Mouse (Mus musculus) regulatory T cell (primary cell): ENCODE data around the gene E2f2.

Source experiments
- in situ Hi-C: fragments of 300-600 bp; cut with MboI, MseI; formaldehyde crosslinking; loops from one replicate; pipeline ENCODE4 v1.15.1; 2025; ENCODE audit warnings: high pct_unique_total_duplicates

E2f2 gene

GRCm38 (mm10) chr4:136172011-136172541 is at the start of gene E2f2:
Gene E2f2, plus strand, starts transcription at chr4:136172394.
- in situ Hi-C loops = loop anchor here (10.0 kb wide), 1 partner anchor 817 kb away; the partner anchor contains the start of gene Srrm1

- in situ Hi-C loops = loop anchor here (25.0 kb wide), 2 partner anchors 914 to 2011 kb away; partner anchors contain the start of genes Ubxn11 and Zbtb40
Measured at GRCm38 (mm10) chr4:136123111-136123791, 48.9 kb upstream of the E2f2 start.

GRCm38 (mm10) chr4:136123792-136124161 is 48.4 kb upstream of the E2f2 start:
- in situ Hi-C loops = loop anchor here (25.0 kb wide), 2 partner anchors 914 to 2011 kb away; partner anchors contain the start of genes Ubxn11 and Zbtb40

GRCm38 (mm10) chr4:136124581-136124980 is 47.6 kb upstream of the E2f2 start:
- in situ Hi-C loops = loop anchor here (25.0 kb wide), 2 partner anchors 913 to 2012 kb away; partner anchors contain the start of genes Ubxn11 and Zbtb40

- in situ Hi-C loops = no loop called here
Measured at GRCm38 (mm10) chr4:136125458-136125857, 46.7 kb upstream of the E2f2 start.

- in situ Hi-C loops = no loop called here
Measured at GRCm38 (mm10) chr4:136126019-136126418, 46.2 kb upstream of the E2f2 start.

- in situ Hi-C loops = no loop called here
Measured at GRCm38 (mm10) chr4:136127670-136128069, 44.5 kb upstream of the E2f2 start.

- in situ Hi-C loops = no loop called here
Measured at GRCm38 (mm10) chr4:136129842-136130241, 42.4 kb upstream of the E2f2 start.

GRCm38 (mm10) chr4:136133801-136134200 is 38.4 kb upstream of the E2f2 start:
- in situ Hi-C loops = no loop called here

- in situ Hi-C loops = no loop called here
Measured at GRCm38 (mm10) chr4:136134418-136134977, 37.7 kb upstream of the E2f2 start.

GRCm38 (mm10) chr4:136134978-136135873 is 37.0 kb upstream of the E2f2 start:
- in situ Hi-C loops = no loop called here

GRCm38 (mm10) chr4:136135874-136136728 is 36.1 kb upstream of the E2f2 start:
- in situ Hi-C loops = no loop called here

- in situ Hi-C loops = no loop called here
Measured at GRCm38 (mm10) chr4:136139326-136140110, 32.7 kb upstream of the E2f2 start.

GRCm38 (mm10) chr4:136140327-136141250 is 31.6 kb upstream of the E2f2 start:
- in situ Hi-C loops = no loop called here

GRCm38 (mm10) chr4:136142267-136143192 is 29.7 kb upstream of the E2f2 start:
- in situ Hi-C loops = no loop called here

- in situ Hi-C loops = no loop called here
Measured at GRCm38 (mm10) chr4:136143193-136143976, 28.8 kb upstream of the E2f2 start, which contains the start of gene Id3. Gene Id3, plus strand, starts transcription at chr4:136143497.
